ENCODE assay signal across 15 mouse cellular contexts in the genomic region with DNA sequence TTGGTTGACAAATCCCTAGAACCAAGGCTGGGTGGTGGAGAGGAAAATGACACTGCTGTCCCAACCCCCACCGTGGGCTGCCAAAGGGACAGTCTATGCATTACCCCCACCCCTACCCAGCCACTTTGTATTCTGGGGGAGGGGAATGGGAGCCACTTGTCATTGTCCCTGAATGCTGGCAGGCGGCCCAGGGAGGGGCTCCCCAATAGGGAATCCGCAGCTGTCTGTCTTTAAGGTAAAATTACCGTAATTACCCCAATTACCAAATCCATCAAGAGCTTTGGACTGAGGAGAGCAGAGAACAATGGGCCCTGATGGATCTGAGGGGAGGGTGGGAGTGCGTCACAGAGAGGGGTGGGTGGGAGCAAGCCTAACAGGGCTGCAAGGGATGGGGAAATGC. TPM values are rescaled to one million over a fixed set of nuclear protein-coding genes. Genes with fewer than 3 reads are reported as not detected.
A peak's percentile ranks its signal among the peaks of the same experiment; 100 is the strongest.
DNase-seq lines count a peak whose midpoint lies in the region; ATAC-seq and TF ChIP-seq lines count a peak whose summit lies in the region.
"Had no signal": no experiment of that assay in that cellular context is flagged by ENCODE, and none has a peak within 500 bp of the region (broad histone marks: within the 10 kb centered on the region; RNA-seq: fewer than 3 reads in every experiment).

No protein-coding gene starts in this region.

- DNase-seq in layer of hippocampus, adult 11-12 months (ENCODE audit: low spot score), result peak; percentile 23
- DNase-seq in layer of hippocampus, adult 18-20 months (ENCODE audit: low spot score in 2 of 2), result no peak
- peak; percentile 36 for DNase-seq in brain, adult 2 months (ENCODE audit: low read depth, low spot score)
- no peak for DNase-seq in midbrain, postnatal 0 days (ENCODE audit: low spot score)
- DNase-seq in lung, postnatal 0 days (ENCODE audit: low spot score), result no peak
- DNase-seq in thymus, adult 18-20 months, result no peak
- no peak for DNase-seq in gastrocnemius, postnatal 36 days

- peak overlapping the region; percentile 94 for H3K27ac ChIP-seq in forebrain, embryonic 15.5 days (replicated peaks)
- H3K27ac ChIP-seq in midbrain, postnatal 0 days (ENCODE audit: low read depth, low read length), result no peak overlapping the region
- H3K27ac ChIP-seq in lung, postnatal 0 days (ENCODE audit: low read length), result no peak overlapping the region
- H3K27ac ChIP-seq: kidney, embryonic 15.5 days; lung, embryonic 15.5 days had no signal

- H3K27me3 ChIP-seq in forebrain, embryonic 15.5 days, result peaks cover 9% of the 10 kb centered on the region
- no peaks in the 10 kb centered on the region for H3K27me3 ChIP-seq in midbrain, postnatal 0 days (ENCODE audit: insufficient read depth, low read length)
- H3K27me3 ChIP-seq in lung, postnatal 0 days (replicated peaks; ENCODE audit: insufficient read depth, low read length), result peaks cover 6% of the 10 kb centered on the region; the same call in 1 of the 2 replicates

- H3K36me3 ChIP-seq in forebrain, embryonic 15.5 days, result no peaks in the 10 kb centered on the region
- H3K36me3 ChIP-seq in midbrain, postnatal 0 days (ENCODE audit: insufficient read depth, low read length), result no peaks in the 10 kb centered on the region
- H3K36me3 ChIP-seq in lung, postnatal 0 days (ENCODE audit: insufficient read depth, low read length), result no peaks in the 10 kb centered on the region
- H3K36me3 ChIP-seq: kidney, embryonic 15.5 days; lung, embryonic 15.5 days had no signal

- no peaks in the 10 kb centered on the region for H3K9me3 ChIP-seq in forebrain, embryonic 15.5 days
- no peaks in the 10 kb centered on the region for H3K9me3 ChIP-seq in midbrain, postnatal 0 days (ENCODE audit: low read length)
- no peaks in the 10 kb centered on the region for H3K9me3 ChIP-seq in lung, postnatal 0 days (ENCODE audit: low read length)
- H3K9me3 ChIP-seq: kidney, embryonic 15.5 days; lung, embryonic 15.5 days had no signal

- intact Hi-C loops in gastrocnemius, postnatal 36 days (cut with DNase I), result no loop called here

- no peak overlapping the region for H3K9ac ChIP-seq in forebrain, embryonic 15.5 days (replicated peaks)
- no peak overlapping the region for H3K9ac ChIP-seq in midbrain, postnatal 0 days (replicated peaks; ENCODE audit: low read length, poor library complexity, severe bottlenecking)
- H3K9ac ChIP-seq in lung, postnatal 0 days (replicated peaks; ENCODE audit: low read depth), result no peak overlapping the region
- H3K9ac ChIP-seq: kidney, embryonic 15.5 days; lung, embryonic 15.5 days had no signal

- H3K4me1 ChIP-seq in forebrain, embryonic 15.5 days, result peaks cover 66% of the 10 kb centered on the region
- peaks cover 10% of the 10 kb centered on the region; the same call in 1 of the 2 replicates for H3K4me1 ChIP-seq in midbrain, postnatal 0 days (ENCODE audit: insufficient read depth, low read length)
- H3K4me1 ChIP-seq in lung, postnatal 0 days (ENCODE audit: insufficient read depth, low read depth, low read length), result no peaks in the 10 kb centered on the region

- no peak overlapping the region for H3K4me3 ChIP-seq in forebrain, embryonic 15.5 days
- H3K4me3 ChIP-seq in midbrain, postnatal 0 days (ENCODE audit: low read depth, low read length), result no peak overlapping the region
- no peak overlapping the region for H3K4me3 ChIP-seq in lung, postnatal 0 days (ENCODE audit: low read depth, low read length)

- peak; percentile 80 for ATAC-seq in forebrain, embryonic 15.5 days (replicated peaks)
- no peak for ATAC-seq in midbrain, postnatal 0 days (ENCODE audit: low FRiP score)
- no peak for ATAC-seq in lung, postnatal 0 days

- no peak for TF ChIP-seq CTCF in midbrain, postnatal 0 days (IDR thresholded peaks at IDR 0.05)
- TF ChIP-seq CTCF in lung, postnatal 0 days (IDR thresholded peaks at IDR 0.05), result no peak

- no peak overlapping the region for H3K4me2 ChIP-seq in forebrain, embryonic 15.5 days (replicated peaks)
- peak overlapping the region; percentile 53 for H3K4me2 ChIP-seq in midbrain, postnatal 0 days (ENCODE audit: low read depth, low read length, poor library complexity, severe bottlenecking)
- no peak overlapping the region for H3K4me2 ChIP-seq in lung, postnatal 0 days (replicated peaks; ENCODE audit: low read depth, low read length)

- no peak for TF ChIP-seq EP300 in lung, postnatal 0 days (IDR thresholded peaks at IDR 0.05)

- 3% methylated on average over 5 of the region's 5 CpGs for WGBS in forebrain, embryonic 15.5 days
- WGBS in midbrain, postnatal 0 days, result 11% methylated on average over 5 of the region's 5 CpGs
- 7% methylated on average over 5 of the region's 5 CpGs for whole genome bisulfite sequencing in lung, postnatal 0 days

RNA-seq across cellular contexts. Expression of a gene that starts 44.2 kb away (rescaled TPM):
- total RNA-seq in layer of hippocampus, adult 18-20 months (2021), result not detected
- 0.37 and 0.42 TPM in 2 replicates for polyA plus RNA-seq in forebrain, embryonic 15.5 days (2015; fragmentation: Nextera tagmentation; extraction: Ambion mirVana)
- total RNA-seq in midbrain, postnatal 0 days (2014; rRNA removed), result 0.55 and 0.90 TPM in 2 replicates
- polyA plus RNA-seq in midbrain, postnatal 0 days (2015; fragmentation: Nextera tagmentation; extraction: Ambion mirVana), result 0.65 and 1.4 TPM in 2 replicates
- polyA plus RNA-seq in lung, postnatal 0 days (2015; fragmentation: Nextera tagmentation; extraction: Ambion mirVana), result 0.18 and 0.40 TPM in 2 replicates
- total RNA-seq in gastrocnemius, postnatal 36 days (2021), result not detected
- total RNA-seq: adrenal gland, adult 18-20 months; common myeloid progenitor, adult 5-6 weeks; heart, postnatal 4 days; layer of hippocampus, postnatal 36 days had no signal
- polyA plus RNA-seq: lung, embryonic 15.5 days had no signal

RNA-seq across cellular contexts. Expression of a gene that starts 53.8 kb away (rescaled TPM):
- 10 to 100 TPM; 71.2 to 76.5 TPM for total RNA-seq in layer of hippocampus, adult 18-20 months (2021)
- 7.1 and 7.4 TPM in 2 replicates for polyA plus RNA-seq in forebrain, embryonic 15.5 days (2015; fragmentation: Nextera tagmentation; extraction: Ambion mirVana)
- total RNA-seq in midbrain, postnatal 0 days (2014; rRNA removed), result 53.9 and 63.6 TPM in 2 replicates
- 14.3 and 14.4 TPM in 2 replicates for polyA plus RNA-seq in midbrain, postnatal 0 days (2015; fragmentation: Nextera tagmentation; extraction: Ambion mirVana)
- not detected in 2 replicates for polyA plus RNA-seq in lung, postnatal 0 days (2015; fragmentation: Nextera tagmentation; extraction: Ambion mirVana)
- total RNA-seq in gastrocnemius, postnatal 36 days (2021), result not detected
- total RNA-seq: adrenal gland, adult 18-20 months; common myeloid progenitor, adult 5-6 weeks; heart, postnatal 4 days had no signal
- polyA plus RNA-seq: gonadal fat pad, adult 2 months; lung, embryonic 15.5 days had no signal

RNA-seq across cellular contexts. Expression of a gene that starts 54.3 kb away (rescaled TPM):
- total RNA-seq in layer of hippocampus, adult 18-20 months (2021), result not detected
- polyA plus RNA-seq in forebrain, embryonic 15.5 days (2015; fragmentation: Nextera tagmentation; extraction: Ambion mirVana), result not detected in 2 replicates
- not detected in 2 replicates for total RNA-seq in midbrain, postnatal 0 days (2014; rRNA removed)
- polyA plus RNA-seq in midbrain, postnatal 0 days (2015; fragmentation: Nextera tagmentation; extraction: Ambion mirVana), result not detected in 2 replicates
- polyA plus RNA-seq in lung, postnatal 0 days (2015; fragmentation: Nextera tagmentation; extraction: Ambion mirVana), result 0.45 and 0.62 TPM in 2 replicates
- 1 to 10 TPM; 2.7 to 3.4 TPM for total RNA-seq in gastrocnemius, postnatal 36 days (2021)
- total RNA-seq: common myeloid progenitor, adult 5-6 weeks; layer of hippocampus, postnatal 36 days had no signal
- polyA plus RNA-seq: kidney, embryonic 15.5 days; lung, embryonic 15.5 days had no signal

Comparison
In these comparisons a context has a peak if more than half of its experiments do, and no peak if none do; other contexts are left out.
1. DNase-seq: peak in layer of hippocampus, adult 11-12 months (single experiment) and brain, adult 2 months (single experiment); none in layer of hippocampus, adult 18-20 months (0 of 2), midbrain, postnatal 0 days (single experiment), lung, postnatal 0 days (single experiment), thymus, adult 18-20 months (0 of 2) and gastrocnemius, postnatal 36 days (0 of 2).
2. RNA of a gene that starts 53.8 kb away (total RNA-seq): 71.2 to 76.5 TPM in layer of hippocampus, adult 18-20 months and 53.9 to 63.6 TPM in midbrain, postnatal 0 days; not detected in gastrocnemius, postnatal 36 days; every median in the first group is over 10 times any median in the second.